8 mouse cellular contexts compared by ENCODE assay signal in genomic region chr15:12321091-12321787, GRCm38 (mm10). TPM values are rescaled to one million over a fixed set of nuclear protein-coding genes. Genes with fewer than 3 reads are reported as not detected.
DNase-seq lines count a peak whose midpoint lies in the region; ATAC-seq and TF ChIP-seq lines count a peak whose summit lies in the region.

Gene Golph3 (plus strand): TSS chr15:12321450.

- dilution Hi-C loops in CH12.LX (cut with MboI; ENCODE audit: extremely low pct_ligation_motif_present, extremely low pct_unique_long_range_greater_than_20kb, low sequenced_read_pairs) = no loop called here

- TF ChIP-seq CTCF in CH12.LX (conservative IDR thresholded peaks at IDR 0.05 in 1 of 2, IDR thresholded peaks at IDR 0.05 in 1 of 2; ENCODE audit: low read depth in 2 of 2, low read length in 2 of 2) = no peak
- no peak for TF ChIP-seq CTCF in heart, postnatal 0 days (IDR thresholded peaks at IDR 0.05; ENCODE audit: low read depth)
- TF ChIP-seq CTCF in testis, adult 2 months (IDR thresholded peaks at IDR 0.05; ENCODE audit: control insufficient read depth, insufficient read depth, insufficient replicate concordance, low read depth, low read length) = no peak

- peak within 1 kb of the TSS; percentile 75 to 100 (median 96) for H3K4me3 ChIP-seq in CH12.LX (replicated peaks in 1 of 3; ENCODE audit: low read depth in 2 of 3, low read length in 2 of 3, poor library complexity in 1 of 3)
- peak within 1 kb of the TSS; percentile 89 for H3K4me3 ChIP-seq in forebrain, embryonic 12.5 days (replicated peaks)
- peak within 1 kb of the TSS; percentile 90 for H3K4me3 ChIP-seq in heart, postnatal 0 days (ENCODE audit: low read depth, low read length)
- peak within 1 kb of the TSS; percentile 99 for H3K4me3 ChIP-seq in liver, embryonic 16.5 days (ENCODE audit: low read depth, low read length)
- H3K4me3 ChIP-seq in neural tube, embryonic 13.5 days = peak within 1 kb of the TSS; percentile 100
- H3K4me3 ChIP-seq in testis, adult 2 months (ENCODE audit: control insufficient read depth, low read depth, low read length) = peak within 1 kb of the TSS; percentile 85

- TF ChIP-seq EP300 in CH12.LX (IDR thresholded peaks at IDR 0.05; ENCODE audit: low read length) = 0 out of 2 replicates have a peak, but pooled peaks have one; percentile 34
- TF ChIP-seq EP300 in heart, postnatal 0 days (IDR thresholded peaks at IDR 0.05; ENCODE audit: low read depth) = no peak

- TF ChIP-seq POLR2A in CH12.LX (IDR thresholded peaks at IDR 0.05; ENCODE audit: low read depth, low read length) = peak; percentile 88
- TF ChIP-seq POLR2A in testis, adult 2 months (IDR thresholded peaks at IDR 0.05; ENCODE audit: control insufficient read depth, low read depth, low read length) = peak; percentile 70

- under 1% methylated on average over 72 of the region's 74 CpGs for WGBS in forebrain, embryonic 12.5 days
- WGBS in heart, postnatal 0 days = 0% methylated on average over 72 of the region's 74 CpGs
- WGBS in liver, embryonic 16.5 days (ENCODE audit: insufficient replicate concordance) = under 1% methylated on average over 62 of the region's 74 CpGs
- WGBS in neural tube, embryonic 13.5 days = under 1% methylated on average over 73 of the region's 74 CpGs

- peak; percentile 92 for DNase-seq in CH12.LX (ENCODE audit: extremely low read depth)
- DNase-seq in c-Kit-positive CD71-positive TER-119-negative erythroid progenitor cells, embryonic 14.5 days (ENCODE audit: low read depth) = peak; percentile 80
- DNase-seq in heart, postnatal 0 days (ENCODE audit: low spot score) = peak; percentile 91
- peak; percentile 98 to 99 for DNase-seq in kidney, postnatal 4 days

- in situ Hi-C loops in CH12.LX (cut with MboI; ENCODE audit: low pct_ligation_motif_present, low pct_unique_long_range_greater_than_20kb, low sequenced_read_pairs) = no loop called here

- H3K4me2 ChIP-seq in CH12.LX (ENCODE audit: insufficient read depth, low read depth, poor library complexity, severe bottlenecking) = peak within 1 kb of the TSS; percentile 98
- H3K4me2 ChIP-seq in forebrain, embryonic 12.5 days = peak within 1 kb of the TSS; percentile 69
- H3K4me2 ChIP-seq in heart, postnatal 0 days (ENCODE audit: low read depth, low read length) = peak within 1 kb of the TSS; percentile 76
- H3K4me2 ChIP-seq in liver, embryonic 16.5 days (ENCODE audit: low read depth, low read length) = peak within 1 kb of the TSS; percentile 80
- H3K4me2 ChIP-seq in neural tube, embryonic 13.5 days = peak within 1 kb of the TSS; percentile 79

- H3K27ac ChIP-seq in CH12.LX (ENCODE audit: insufficient read depth, low read depth) = peak within 1 kb of the TSS; percentile 69
- peak within 1 kb of the TSS; percentile 94 for H3K27ac ChIP-seq in forebrain, embryonic 12.5 days
- peak within 1 kb of the TSS; percentile 94 for H3K27ac ChIP-seq in heart, postnatal 0 days (ENCODE audit: low read depth)
- peak within 1 kb of the TSS; percentile 94 for H3K27ac ChIP-seq in liver, embryonic 16.5 days (ENCODE audit: low read length)
- H3K27ac ChIP-seq in neural tube, embryonic 13.5 days (replicated peaks) = peak within 1 kb of the TSS; percentile 94
- H3K27ac ChIP-seq in testis, adult 2 months (ENCODE audit: control insufficient read depth, insufficient read depth, low read depth, low read length) = peak within 1 kb of the TSS; percentile 85

- no peaks in the 10 kb centered on the region for H3K9me3 ChIP-seq in CH12.LX (replicated peaks; ENCODE audit: low read length)
- no peaks in the 10 kb centered on the region for H3K9me3 ChIP-seq in forebrain, embryonic 12.5 days
- no peaks in the 10 kb centered on the region for H3K9me3 ChIP-seq in heart, postnatal 0 days (replicated peaks; ENCODE audit: control insufficient read depth, low read length)
- no peaks in the 10 kb centered on the region for H3K9me3 ChIP-seq in liver, embryonic 16.5 days (replicated peaks; ENCODE audit: control insufficient read depth, low read length)
- no peaks in the 10 kb centered on the region for H3K9me3 ChIP-seq in neural tube, embryonic 13.5 days

- peaks cover 45% of the 10 kb centered on the region for H3K79me2 ChIP-seq in CH12.LX (replicated peaks; ENCODE audit: control insufficient read depth, extremely low read depth, insufficient read depth, poor library complexity, severe bottlenecking)

- H3K4me1 ChIP-seq in CH12.LX (ENCODE audit: control insufficient read depth in 1 of 2, insufficient read depth in 2 of 2) = peaks cover 6 to 30% of the 10 kb centered on the region in 2 experiments; a peak in 3 of 4 replicates
- H3K4me1 ChIP-seq in forebrain, embryonic 12.5 days = peaks cover 21% of the 10 kb centered on the region
- peaks cover 21% of the 10 kb centered on the region; the same call in 1 of the 2 replicates for H3K4me1 ChIP-seq in heart, postnatal 0 days (ENCODE audit: control insufficient read depth, insufficient read depth)
- peaks cover 22% of the 10 kb centered on the region for H3K4me1 ChIP-seq in liver, embryonic 16.5 days (ENCODE audit: control insufficient read depth, low read depth, low read length)
- H3K4me1 ChIP-seq in neural tube, embryonic 13.5 days (replicated peaks) = peaks cover 37% of the 10 kb centered on the region
- H3K4me1 ChIP-seq in testis, adult 2 months (ENCODE audit: control insufficient read depth, insufficient read depth, low read length) = peaks cover 9% of the 10 kb centered on the region

- H3K36me3 ChIP-seq in CH12.LX (replicated peaks in 1 of 2; ENCODE audit: control insufficient read depth in 1 of 2, insufficient read depth in 1 of 2, low read length in 1 of 2) = peaks cover 4 to 18% of the 10 kb centered on the region in 2 experiments
- 0 out of 2 replicates have a peak, but pooled peaks cover 6% of the 10 kb centered on the region for H3K36me3 ChIP-seq in forebrain, embryonic 12.5 days (replicated peaks)
- peaks cover 3% of the 10 kb centered on the region; the same call in 1 of the 2 replicates for H3K36me3 ChIP-seq in heart, postnatal 0 days (replicated peaks; ENCODE audit: control insufficient read depth, insufficient read depth, low read length)
- H3K36me3 ChIP-seq in liver, embryonic 16.5 days (ENCODE audit: control insufficient read depth, insufficient read depth) = no peaks in the 10 kb centered on the region
- H3K36me3 ChIP-seq in neural tube, embryonic 13.5 days = 0 out of 2 replicates have a peak, but pooled peaks cover 5% of the 10 kb centered on the region
- H3K36me3 ChIP-seq in testis, adult 2 months (ENCODE audit: control insufficient read depth, insufficient read depth, low read length) = no peaks in the 10 kb centered on the region

- ATAC-seq in forebrain, embryonic 12.5 days (ENCODE audit: low FRiP score) = peak; percentile 98
- peak; percentile 95 for ATAC-seq in heart, postnatal 0 days (ENCODE audit: insufficient read depth, low read depth)
- peak; percentile 89 for ATAC-seq in liver, embryonic 16.5 days (ENCODE audit: low read depth)
- ATAC-seq in neural tube, embryonic 13.5 days (ENCODE audit: low read depth) = peak; percentile 98

- peak within 1 kb of the TSS; percentile 97 for H3K9ac ChIP-seq in CH12.LX (ENCODE audit: insufficient read depth, low read depth)
- H3K9ac ChIP-seq in forebrain, embryonic 12.5 days = peak within 1 kb of the TSS; percentile 97
- peak within 1 kb of the TSS; percentile 97 for H3K9ac ChIP-seq in heart, postnatal 0 days (replicated peaks; ENCODE audit: low read depth, low read length)
- H3K9ac ChIP-seq in liver, embryonic 16.5 days (ENCODE audit: low read depth, low read length) = peak within 1 kb of the TSS; percentile 99
- peak within 1 kb of the TSS; percentile 98 for H3K9ac ChIP-seq in neural tube, embryonic 13.5 days

- H3K27me3 ChIP-seq in CH12.LX (replicated peaks) = peaks cover 21% of the 10 kb centered on the region
- peaks cover 15% of the 10 kb centered on the region for H3K27me3 ChIP-seq in forebrain, embryonic 12.5 days
- H3K27me3 ChIP-seq in heart, postnatal 0 days (ENCODE audit: control insufficient read depth, insufficient read depth, low read length) = no peaks in the 10 kb centered on the region
- H3K27me3 ChIP-seq in liver, embryonic 16.5 days (ENCODE audit: control insufficient read depth, insufficient read depth, low read depth, low read length) = no peaks in the 10 kb centered on the region; the same call in 1 of the 2 replicates
- H3K27me3 ChIP-seq in neural tube, embryonic 13.5 days = peaks cover 10% of the 10 kb centered on the region
- no peaks in the 10 kb centered on the region for H3K27me3 ChIP-seq in testis, adult 2 months (ENCODE audit: control insufficient read depth, insufficient read depth, low read length)

- no peak for TF ChIP-seq RAD21 in CH12.LX (IDR thresholded peaks at IDR 0.05; ENCODE audit: low read depth, low read length)

TF ChIP-seq in CH12.LX, 34 proteins besides CTCF, POLR2A, EP300 and RAD21 (continues in another document):
- TF ChIP-seq SMC3 (IDR thresholded peaks at IDR 0.05; ENCODE audit: low read depth, low read length) (no peak), ZKSCAN1 (IDR thresholded peaks at IDR 0.05; ENCODE audit: borderline replicate concordance, low read depth, low read length) (no peak), USF1 (IDR thresholded peaks at IDR 0.05; ENCODE audit: low read depth, low read length) (no peak), GABPA (IDR thresholded peaks at IDR 0.05; ENCODE audit: insufficient replicate concordance, low read depth, low read length) (no peak), ELF1 (IDR thresholded peaks at IDR 0.05; ENCODE audit: low read depth, low read length) (peak; percentile 85), NRF1 (IDR thresholded peaks at IDR 0.05; ENCODE audit: low read depth, low read length) (peak; percentile 74), IRF4 (IDR thresholded peaks at IDR 0.05; ENCODE audit: low read depth, low read length) (peak; percentile 44; the same call in 1 of the 2 replicates), CHD1 (IDR thresholded peaks at IDR 0.05; ENCODE audit: low read depth, low read length) (no peak), E2F4 (IDR thresholded peaks at IDR 0.05; ENCODE audit: insufficient replicate concordance, low read depth, low read length) (no peak), TBP (conservative IDR thresholded peaks at IDR 0.05; ENCODE audit: low read depth, low read length) (0 out of 2 replicates have a peak, but pooled peaks have one; percentile 36), USF2 (conservative IDR thresholded peaks at IDR 0.05; ENCODE audit: low read depth, low read length) (no peak)

RNA-seq across cellular contexts. Expression of gene Golph3, which starts in this region (rescaled TPM):
- total RNA-seq in CH12.LX (2012; rRNA removed) (67.2 and 75.2 TPM in 2 replicates), CH12.LX (2014; rRNA removed) (208 and 214 TPM in 2 replicates)
- polyA plus RNA-seq in CH12.LX (2012; ENCODE audit: insufficient read length, low read depth) = 90.7 and 97.2 TPM in 2 replicates
- polyA plus RNA-seq in forebrain, embryonic 12.5 days (2016; fragmentation: Nextera tagmentation; extraction: Ambion mirVana) = 85.3 and 88.5 TPM in 2 replicates
- total RNA-seq in heart, postnatal 0 days (2014; rRNA removed; ENCODE audit: low replicate concordance) = 135 and 215 TPM in 2 replicates
- polyA plus RNA-seq in heart, postnatal 0 days (2015; fragmentation: Nextera tagmentation; extraction: Ambion mirVana) = 51.1 and 55.3 TPM in 2 replicates
- 38.1 and 41.1 TPM in 2 replicates for polyA plus RNA-seq in liver, embryonic 16.5 days (2015; fragmentation: Nextera tagmentation; extraction: Ambion mirVana)
- polyA plus RNA-seq in neural tube, embryonic 13.5 days (2015; fragmentation: Nextera tagmentation; extraction: Ambion mirVana) = 82.9 and 91.5 TPM in 2 replicates
- 33.9 and 36.3 TPM in 2 replicates for polyA plus RNA-seq in testis, adult 2 months (2012; rRNA removed)

Comparison
In these comparisons a context has a peak if more than half of its experiments do, and no peak if none do; other contexts are left out.
1. Peak in every context shown above with its lines: DNase-seq, ATAC-seq, H3K4me3 ChIP-seq and H3K27ac ChIP-seq.